Mouse (Mus musculus): ENCODE data around the gene Gm39566. TPM values are rescaled to one million over a fixed set of nuclear protein-coding genes. Genes with fewer than 3 reads are reported as not detected.

The Gm39566 gene
- not detected for polyA plus RNA-seq (2014; fragmentation: Illumina TruSeq; extraction: RNeasy Lipid Tissue Mini Kit (QIAGEN cat#74804))

GRCm38 (mm10) chr11:69815155-69815554, at the start of gene Gm39566:
Gene Gm39566 (minus strand): TSS chr11:69815298.

GRCm38 (mm10) chr11:69858113-69858998, 43.3 kb upstream of the Gm39566 start, which contains the start of gene Tnk1:
Gene Tnk1 (minus strand): TSS chr11:69858730.

GRCm38 (mm10) chr11:69846198-69846680, 31.1 kb upstream of the Gm39566 start, which contains the start of gene Plscr3:
Gene Plscr3 (plus strand): TSS chr11:69846376.

GRCm38 (mm10) chr11:69837952-69838713, 23.0 kb upstream of the Gm39566 start, which contains the start of gene Tmem256:
Gene Tmem256 (plus strand): TSS chr11:69838514.

GRCm38 (mm10) chr11:69837604-69837951, 22.5 kb upstream of the Gm39566 start, which contains the start of gene Nlgn2:
Gene Nlgn2 (minus strand): TSS chr11:69837784.

GRCm38 (mm10) chr11:69822080-69822479, 7.0 kb upstream of the Gm39566 start, which contains the start of gene Spem1:
Gene Spem1 (minus strand): TSS chr11:69822180.

GRCm38 (mm10) chr11:69818365-69818764, 3.3 kb upstream of the Gm39566 start, which contains the start of gene Spem2:
Gene Spem2 (minus strand): TSS chr11:69818465.

GRCm38 (mm10) chr11:69804972-69805909, 9.9 kb downstream of the Gm39566 start, which contains the start of gene Tmem102:
Gene Tmem102 (minus strand): TSS chr11:69805624.

GRCm38 (mm10) chr11:69801379-69801977, 13.6 kb downstream of the Gm39566 start, which contains the start of gene Fgf11:
Gene Fgf11 (minus strand): TSS chr11:69801857.

GRCm38 (mm10) chr11:69795168-69795982, 19.7 kb downstream of the Gm39566 start, which contains the start of gene Chrnb1:
Gene Chrnb1 (minus strand): TSS chr11:69795943.

GRCm38 (mm10) chr11:69765221-69766125, 49.6 kb downstream of the Gm39566 start, which contains the start of gene Zbtb4:
Gene Zbtb4 (plus strand): TSS chr11:69765912.

GRCm38 (mm10) chr11:69761868-69762267, 53.2 kb downstream of the Gm39566 start, which contains the start of gene Slc35g3:
Gene Slc35g3 (minus strand): TSS chr11:69761968.

Other genes with a start within 250 kb of the Gm39566 start
- 1.1 TPM for gene Wrap53, start 235.0 kb downstream of the Gm39566 start, polyA plus RNA-seq (2014; fragmentation: Illumina TruSeq; extraction: RNeasy Lipid Tissue Mini Kit (QIAGEN cat#74804))
- 9.2 TPM for gene Trp53, start 234.9 kb downstream of the Gm39566 start, polyA plus RNA-seq (2014; fragmentation: Illumina TruSeq; extraction: RNeasy Lipid Tissue Mini Kit (QIAGEN cat#74804))
- 165 TPM for gene Atp1b2, start 209.4 kb downstream of the Gm39566 start, polyA plus RNA-seq (2014; fragmentation: Illumina TruSeq; extraction: RNeasy Lipid Tissue Mini Kit (QIAGEN cat#74804))
- gene Shbg, start 197.4 kb downstream of the Gm39566 start, polyA plus RNA-seq (2014; fragmentation: Illumina TruSeq; extraction: RNeasy Lipid Tissue Mini Kit (QIAGEN cat#74804)) = 0.66 TPM
- gene Sat2, start 193.3 kb downstream of the Gm39566 start, polyA plus RNA-seq (2014; fragmentation: Illumina TruSeq; extraction: RNeasy Lipid Tissue Mini Kit (QIAGEN cat#74804)) = 4.7 TPM
- gene Fxr2, start 182.3 kb downstream of the Gm39566 start, polyA plus RNA-seq (2014; fragmentation: Illumina TruSeq; extraction: RNeasy Lipid Tissue Mini Kit (QIAGEN cat#74804)) = 11.1 TPM
- gene Sox15, start 160.0 kb downstream of the Gm39566 start, polyA plus RNA-seq (2014; fragmentation: Illumina TruSeq; extraction: RNeasy Lipid Tissue Mini Kit (QIAGEN cat#74804)) = not detected
- 13.0 TPM for gene Mpdu1, start 152.7 kb downstream of the Gm39566 start, polyA plus RNA-seq (2014; fragmentation: Illumina TruSeq; extraction: RNeasy Lipid Tissue Mini Kit (QIAGEN cat#74804))
- gene Cd68, start 149.1 kb downstream of the Gm39566 start, polyA plus RNA-seq (2014; fragmentation: Illumina TruSeq; extraction: RNeasy Lipid Tissue Mini Kit (QIAGEN cat#74804)) = 9.4 TPM
- gene Eif4a1, start 142.9 kb downstream of the Gm39566 start, polyA plus RNA-seq (2014; fragmentation: Illumina TruSeq; extraction: RNeasy Lipid Tissue Mini Kit (QIAGEN cat#74804)) = 723 TPM
- gene Senp3, start 133.2 kb downstream of the Gm39566 start, polyA plus RNA-seq (2014; fragmentation: Illumina TruSeq; extraction: RNeasy Lipid Tissue Mini Kit (QIAGEN cat#74804)) = 55.2 TPM
- 10.7 TPM for gene Tnfsf13, start 129.5 kb downstream of the Gm39566 start, polyA plus RNA-seq (2014; fragmentation: Illumina TruSeq; extraction: RNeasy Lipid Tissue Mini Kit (QIAGEN cat#74804))
- gene Tnfsf12, start 119.4 kb downstream of the Gm39566 start, polyA plus RNA-seq (2014; fragmentation: Illumina TruSeq; extraction: RNeasy Lipid Tissue Mini Kit (QIAGEN cat#74804)) = 4.0 TPM
- gene Tnfsfm13, start 119.2 kb downstream of the Gm39566 start, polyA plus RNA-seq (2014; fragmentation: Illumina TruSeq; extraction: RNeasy Lipid Tissue Mini Kit (QIAGEN cat#74804)) = 2.3 TPM
- 38.0 TPM for gene Polr2a, start 56.7 kb downstream of the Gm39566 start, polyA plus RNA-seq (2014; fragmentation: Illumina TruSeq; extraction: RNeasy Lipid Tissue Mini Kit (QIAGEN cat#74804))
- 0.48 TPM for gene Slc35g3, start 53.3 kb downstream of the Gm39566 start, polyA plus RNA-seq (2014; fragmentation: Illumina TruSeq; extraction: RNeasy Lipid Tissue Mini Kit (QIAGEN cat#74804))
- 26.4 TPM for gene Zbtb4, start 49.4 kb downstream of the Gm39566 start, polyA plus RNA-seq (2014; fragmentation: Illumina TruSeq; extraction: RNeasy Lipid Tissue Mini Kit (QIAGEN cat#74804))
- gene Chrnb1, start 19.4 kb downstream of the Gm39566 start, polyA plus RNA-seq (2014; fragmentation: Illumina TruSeq; extraction: RNeasy Lipid Tissue Mini Kit (QIAGEN cat#74804)) = 3.4 TPM
- gene Fgf11, start 13.4 kb downstream of the Gm39566 start, polyA plus RNA-seq (2014; fragmentation: Illumina TruSeq; extraction: RNeasy Lipid Tissue Mini Kit (QIAGEN cat#74804)) = 7.0 TPM
- 1.2 TPM for gene Tmem102, start 9.7 kb downstream of the Gm39566 start, polyA plus RNA-seq (2014; fragmentation: Illumina TruSeq; extraction: RNeasy Lipid Tissue Mini Kit (QIAGEN cat#74804))
- not detected for gene Spem2, start 3.2 kb upstream of the Gm39566 start, polyA plus RNA-seq (2014; fragmentation: Illumina TruSeq; extraction: RNeasy Lipid Tissue Mini Kit (QIAGEN cat#74804))
- not detected for gene Spem1, start 6.9 kb upstream of the Gm39566 start, polyA plus RNA-seq (2014; fragmentation: Illumina TruSeq; extraction: RNeasy Lipid Tissue Mini Kit (QIAGEN cat#74804))
- 1.4 TPM for gene Nlgn2, start 22.5 kb upstream of the Gm39566 start, polyA plus RNA-seq (2014; fragmentation: Illumina TruSeq; extraction: RNeasy Lipid Tissue Mini Kit (QIAGEN cat#74804))
- 16.6 TPM for gene Tmem256, start 23.2 kb upstream of the Gm39566 start, polyA plus RNA-seq (2014; fragmentation: Illumina TruSeq; extraction: RNeasy Lipid Tissue Mini Kit (QIAGEN cat#74804))
- 1.2 TPM for gene Plscr3, start 31.1 kb upstream of the Gm39566 start, polyA plus RNA-seq (2014; fragmentation: Illumina TruSeq; extraction: RNeasy Lipid Tissue Mini Kit (QIAGEN cat#74804))
- 0.26 TPM for gene Tnk1, start 43.4 kb upstream of the Gm39566 start, polyA plus RNA-seq (2014; fragmentation: Illumina TruSeq; extraction: RNeasy Lipid Tissue Mini Kit (QIAGEN cat#74804))
- gene Tmem95, start 62.7 kb upstream of the Gm39566 start, polyA plus RNA-seq (2014; fragmentation: Illumina TruSeq; extraction: RNeasy Lipid Tissue Mini Kit (QIAGEN cat#74804)) = not detected
- 2.4 TPM for gene Kctd11, start 66.1 kb upstream of the Gm39566 start, polyA plus RNA-seq (2014; fragmentation: Illumina TruSeq; extraction: RNeasy Lipid Tissue Mini Kit (QIAGEN cat#74804))
- not detected for gene Acap1, start 80.2 kb upstream of the Gm39566 start, polyA plus RNA-seq (2014; fragmentation: Illumina TruSeq; extraction: RNeasy Lipid Tissue Mini Kit (QIAGEN cat#74804))
- 2.4 TPM for gene 2810408A11Rik, start 85.7 kb upstream of the Gm39566 start, polyA plus RNA-seq (2014; fragmentation: Illumina TruSeq; extraction: RNeasy Lipid Tissue Mini Kit (QIAGEN cat#74804))
- gene Neurl4, start 85.8 kb upstream of the Gm39566 start, polyA plus RNA-seq (2014; fragmentation: Illumina TruSeq; extraction: RNeasy Lipid Tissue Mini Kit (QIAGEN cat#74804)) = 4.1 TPM
- gene Gps2, start 98.6 kb upstream of the Gm39566 start, polyA plus RNA-seq (2014; fragmentation: Illumina TruSeq; extraction: RNeasy Lipid Tissue Mini Kit (QIAGEN cat#74804)) = 21.7 TPM
- gene Eif5a, start 106.7 kb upstream of the Gm39566 start, polyA plus RNA-seq (2014; fragmentation: Illumina TruSeq; extraction: RNeasy Lipid Tissue Mini Kit (QIAGEN cat#74804)) = 199 TPM
- 6.4 TPM for gene Ybx2, start 120.5 kb upstream of the Gm39566 start, polyA plus RNA-seq (2014; fragmentation: Illumina TruSeq; extraction: RNeasy Lipid Tissue Mini Kit (QIAGEN cat#74804))
- 0.63 TPM for gene Slc2a4, start 132.9 kb upstream of the Gm39566 start, polyA plus RNA-seq (2014; fragmentation: Illumina TruSeq; extraction: RNeasy Lipid Tissue Mini Kit (QIAGEN cat#74804))
- gene Cldn7, start 149.5 kb upstream of the Gm39566 start, polyA plus RNA-seq (2014; fragmentation: Illumina TruSeq; extraction: RNeasy Lipid Tissue Mini Kit (QIAGEN cat#74804)) = 2.6 TPM
- gene Ctdnep1, start 165.9 kb upstream of the Gm39566 start, polyA plus RNA-seq (2014; fragmentation: Illumina TruSeq; extraction: RNeasy Lipid Tissue Mini Kit (QIAGEN cat#74804)) = 63.2 TPM
- 5.8 TPM for gene Elp5, start 167.2 kb upstream of the Gm39566 start, polyA plus RNA-seq (2014; fragmentation: Illumina TruSeq; extraction: RNeasy Lipid Tissue Mini Kit (QIAGEN cat#74804))
- 449 TPM for gene Gabarap, start 175.8 kb upstream of the Gm39566 start, polyA plus RNA-seq (2014; fragmentation: Illumina TruSeq; extraction: RNeasy Lipid Tissue Mini Kit (QIAGEN cat#74804))
- 24.2 TPM for gene Phf23, start 180.5 kb upstream of the Gm39566 start, polyA plus RNA-seq (2014; fragmentation: Illumina TruSeq; extraction: RNeasy Lipid Tissue Mini Kit (QIAGEN cat#74804))
- 1.8 TPM for gene Dvl2, start 185.3 kb upstream of the Gm39566 start, polyA plus RNA-seq (2014; fragmentation: Illumina TruSeq; extraction: RNeasy Lipid Tissue Mini Kit (QIAGEN cat#74804))
- gene Acadvl, start 200.1 kb upstream of the Gm39566 start, polyA plus RNA-seq (2014; fragmentation: Illumina TruSeq; extraction: RNeasy Lipid Tissue Mini Kit (QIAGEN cat#74804)) = 5.8 TPM
- 1.7 TPM for gene Dlg4, start 201.6 kb upstream of the Gm39566 start, polyA plus RNA-seq (2014; fragmentation: Illumina TruSeq; extraction: RNeasy Lipid Tissue Mini Kit (QIAGEN cat#74804))
- not detected for gene Asgr1, start 238.8 kb upstream of the Gm39566 start, polyA plus RNA-seq (2014; fragmentation: Illumina TruSeq; extraction: RNeasy Lipid Tissue Mini Kit (QIAGEN cat#74804))

All from ovary, adult 10 weeks (tissue).